Mouse (Mus musculus) E14TG2a.4 (cell line): ENCODE measurements at regions not wholly inside any gene's neighbourhood (a gene's known extent, or its start where the extent isn't known, plus 50 kb on each side); places are given as distances from the start of the nearest gene placed in this dataset.
A peak's percentile ranks its signal among the peaks of the same experiment; 100 is the strongest.

ENCODE experiments used
- H3K27me3 ChIP-seq: 2 replicates; pipeline ENCODE4 v1.6.1; 2014; ENCODE audit warnings: low read length, control low read depth; ENCODE audit not compliant: insufficient read depth
- H3K36me3 ChIP-seq: 2 replicates; pipeline ENCODE4 v1.6.1; 2014; ENCODE audit warnings: low read length, control low read depth; ENCODE audit not compliant: insufficient read depth
- H3K4me1 ChIP-seq: replicated peaks from 2 replicates; pipeline ENCODE4 v1.6.1; 2014; ENCODE audit warnings: low read depth, low read length, control low read depth
- H3K4me3 ChIP-seq: replicated peaks from 2 replicates; pipeline ENCODE4 v1.5.1; 2014; ENCODE audit warnings: mild to moderate bottlenecking, low read length
- H3K9me3 ChIP-seq: 2 replicates; pipeline ENCODE4 v1.6.1; 2014; ENCODE audit warnings: low read length, control low read depth
- CTCF ChIP-seq: conservative IDR thresholded peaks from 2 replicates; pipeline ENCODE4 v1.5.1; 2014; ENCODE audit warnings: low read length
- NANOG ChIP-seq: IDR thresholded peaks from 2 replicates; pipeline ENCODE4 v1.6.1; 2014; ENCODE audit warnings: borderline replicate concordance, low read length, mixed read lengths
- POU5F1 ChIP-seq: IDR thresholded peaks from 2 replicates; pipeline ENCODE4 v1.6.1; 2014; ENCODE audit warnings: low read length, borderline replicate concordance

DNA sequence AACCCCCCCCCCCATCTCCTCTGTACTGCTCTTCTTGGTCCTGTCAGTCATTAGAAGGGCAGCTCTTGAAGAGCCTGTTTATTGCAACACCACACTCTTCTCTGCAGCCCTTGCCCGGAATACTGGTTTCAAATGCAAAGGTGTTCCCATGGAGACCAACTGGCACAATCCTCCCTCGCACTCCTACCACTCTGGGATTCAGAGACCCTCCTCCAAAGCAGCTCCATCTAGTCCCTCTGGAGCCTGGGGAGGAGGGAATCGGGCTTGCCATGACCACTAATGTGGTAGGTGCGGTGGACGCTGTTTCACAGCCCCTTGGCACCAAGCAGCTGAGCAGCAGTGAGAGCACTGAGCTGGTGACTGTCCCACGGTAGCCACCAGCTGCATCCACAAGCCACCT is 83.1 kb downstream of the Stk35 start:
- peaks cover 64% of the 10 kb centered on the region for H3K4me1 ChIP-seq
- no peak for TF ChIP-seq NANOG
- no peak for TF ChIP-seq CTCF
- no peak for TF ChIP-seq POU5F1
- H3K36me3 ChIP-seq: no peaks in the 10 kb centered on the region
- H3K4me3 ChIP-seq: peak overlapping the region; percentile 52
- H3K9me3 ChIP-seq: no peaks in the 10 kb centered on the region; the same call in 1 of the 2 replicates
- no peaks in the 10 kb centered on the region for H3K27me3 ChIP-seq

DNA sequence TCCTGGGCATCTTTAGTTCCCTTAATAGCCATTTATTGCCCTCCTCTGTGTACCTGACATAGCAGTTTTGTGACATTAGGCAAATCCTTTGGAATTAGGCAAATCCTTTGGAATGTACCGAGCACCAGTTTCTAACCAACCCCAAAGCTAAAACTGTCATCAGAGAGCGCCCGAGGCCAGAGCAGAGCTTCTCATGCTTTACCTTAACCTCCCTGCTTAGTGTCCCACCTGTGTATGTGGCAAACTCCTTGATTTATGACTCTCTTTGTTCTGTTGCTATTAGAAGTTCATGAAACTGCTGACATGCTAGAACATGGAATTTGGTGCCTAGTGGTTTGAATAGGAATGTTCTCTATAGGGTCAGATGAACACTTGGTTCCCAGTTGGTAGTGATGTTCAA is 84.0 kb downstream of the Stk35 start:
- Histone ChIP-seq H3K4me1 (peaks cover 61% of the 10 kb centered on the region), H3K27me3 (no peaks in the 10 kb centered on the region), H3K9me3 (no peaks in the 10 kb centered on the region; the same call in 1 of the 2 replicates), H3K4me3 (no peak overlapping the region), H3K36me3 (no peaks in the 10 kb centered on the region)
- TF ChIP-seq CTCF (no peak), POU5F1 (no peak), NANOG (no peak)

- TF ChIP-seq POU5F1: no peak
- no peak for TF ChIP-seq CTCF
- no peak for TF ChIP-seq NANOG
- no peaks in the 10 kb centered on the region; the same call in 1 of the 2 replicates for H3K9me3 ChIP-seq
- H3K4me3 ChIP-seq: no peak overlapping the region
- no peaks in the 10 kb centered on the region for H3K27me3 ChIP-seq
- H3K4me1 ChIP-seq: peaks cover 49% of the 10 kb centered on the region
- H3K36me3 ChIP-seq: no peaks in the 10 kb centered on the region
Observed at GRCm38 (mm10) chr2:129885536-129885935, 85.2 kb downstream of the Stk35 start.

- TF ChIP-seq NANOG: no peak
Observed at GRCm38 (mm10) chr2:129893231-129893630, 92.9 kb downstream of the Stk35 start.

DNA sequence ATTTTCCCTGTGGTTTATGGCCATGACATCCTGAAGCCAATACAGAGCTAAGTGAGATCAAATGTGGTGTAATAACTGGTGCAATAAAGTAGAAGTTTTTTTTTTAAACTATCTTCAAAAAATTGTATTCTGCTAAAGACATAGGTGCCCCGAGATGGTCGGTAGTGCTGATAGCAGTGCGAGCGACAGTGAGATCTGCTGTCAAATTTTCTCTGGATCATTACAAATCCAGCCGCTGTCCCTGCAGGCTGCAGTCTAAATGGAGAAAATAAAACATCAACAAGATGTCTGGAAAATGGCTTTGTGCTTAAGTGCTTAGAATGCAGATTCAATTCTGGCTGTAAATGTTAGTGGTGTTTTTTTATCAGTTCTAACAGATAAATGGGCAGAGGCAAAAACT is 93.5 kb downstream of the Stk35 start:
- Histone ChIP-seq H3K36me3 (no peaks in the 10 kb centered on the region), H3K27me3 (no peaks in the 10 kb centered on the region), H3K4me1 (no peaks in the 10 kb centered on the region), H3K9me3 (peaks cover 4% of the 10 kb centered on the region), H3K4me3 (no peak overlapping the region)
- TF ChIP-seq CTCF: no peak
- no peak for TF ChIP-seq POU5F1
- no peak for TF ChIP-seq NANOG

More at GRCm38 (mm10) chr2:129893231-129893630, 92.9 kb downstream of the Stk35 start:
- Histone ChIP-seq H3K36me3 (no peaks in the 10 kb centered on the region), H3K4me1 (no peaks in the 10 kb centered on the region), H3K9me3 (no peaks in the 10 kb centered on the region), H3K4me3 (no peak overlapping the region), H3K27me3 (no peaks in the 10 kb centered on the region)

DNA sequence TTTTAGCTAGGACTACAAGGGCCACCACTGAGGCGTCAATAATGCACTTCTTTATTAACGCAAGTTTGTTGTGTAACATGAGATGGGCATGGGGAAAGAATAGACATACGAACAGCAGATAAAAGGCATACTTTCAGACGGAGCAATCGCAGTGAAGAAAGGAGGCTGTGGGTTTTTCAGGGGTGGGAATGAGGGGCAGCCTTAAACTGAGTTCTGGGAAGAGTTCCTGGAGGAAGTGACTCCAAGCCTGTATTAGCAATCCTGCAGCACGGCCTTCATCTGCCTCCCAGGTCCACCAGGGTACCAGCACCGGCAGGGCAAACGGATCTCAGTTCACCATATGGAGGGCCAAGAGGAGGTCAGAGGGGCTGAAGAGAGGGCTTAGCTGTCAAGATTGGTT is 94.6 kb downstream of the Stk35 start:
- H3K9me3 ChIP-seq: peaks cover 15% of the 10 kb centered on the region
- H3K4me1 ChIP-seq: no peaks in the 10 kb centered on the region
- no peak overlapping the region for H3K4me3 ChIP-seq

DNA sequence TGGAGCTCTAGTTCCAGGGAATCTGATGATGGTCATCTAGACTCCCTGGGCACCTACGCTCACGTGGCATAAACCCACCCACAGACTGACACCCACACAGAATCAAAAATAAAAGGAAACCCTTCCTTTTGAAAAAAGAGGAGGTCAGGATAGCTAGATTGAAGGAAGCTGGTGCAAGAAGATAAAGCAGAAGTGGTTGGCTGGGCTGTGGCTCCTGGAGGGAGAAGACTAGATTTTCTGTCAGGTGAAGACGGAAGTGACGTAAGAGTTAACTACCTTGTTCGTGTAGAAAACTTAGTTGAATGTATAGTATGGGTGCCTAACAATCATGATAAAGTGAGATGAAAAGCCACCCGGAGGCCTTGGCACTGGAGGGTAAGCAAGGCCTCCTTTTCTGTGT is 95.1 kb downstream of the Stk35 start:
- no peaks in the 10 kb centered on the region for H3K4me1 ChIP-seq
- H3K27me3 ChIP-seq: no peaks in the 10 kb centered on the region
- no peaks in the 10 kb centered on the region for H3K36me3 ChIP-seq
- peaks cover 19% of the 10 kb centered on the region for H3K9me3 ChIP-seq
- TF ChIP-seq POU5F1 (no peak), NANOG (no peak), CTCF (no peak)
- H3K4me3 ChIP-seq: no peak overlapping the region

More for the DNA sequence above, 94.6 kb downstream of the Stk35 start:
- Histone ChIP-seq H3K36me3 (no peaks in the 10 kb centered on the region), H3K27me3 (no peaks in the 10 kb centered on the region)
- TF ChIP-seq POU5F1 (no peak), NANOG (no peak), CTCF (no peak)

GRCm38 (mm10) chr2:129896696-129897095 is 96.4 kb downstream of the Stk35 start:
- H3K4me1 ChIP-seq: no peaks in the 10 kb centered on the region
- no peak overlapping the region for H3K4me3 ChIP-seq
- no peaks in the 10 kb centered on the region for H3K36me3 ChIP-seq
- peaks cover 21% of the 10 kb centered on the region for H3K9me3 ChIP-seq
- no peaks in the 10 kb centered on the region for H3K27me3 ChIP-seq
- no peak for TF ChIP-seq POU5F1
- no peak for TF ChIP-seq NANOG
- TF ChIP-seq CTCF: no peak

DNA sequence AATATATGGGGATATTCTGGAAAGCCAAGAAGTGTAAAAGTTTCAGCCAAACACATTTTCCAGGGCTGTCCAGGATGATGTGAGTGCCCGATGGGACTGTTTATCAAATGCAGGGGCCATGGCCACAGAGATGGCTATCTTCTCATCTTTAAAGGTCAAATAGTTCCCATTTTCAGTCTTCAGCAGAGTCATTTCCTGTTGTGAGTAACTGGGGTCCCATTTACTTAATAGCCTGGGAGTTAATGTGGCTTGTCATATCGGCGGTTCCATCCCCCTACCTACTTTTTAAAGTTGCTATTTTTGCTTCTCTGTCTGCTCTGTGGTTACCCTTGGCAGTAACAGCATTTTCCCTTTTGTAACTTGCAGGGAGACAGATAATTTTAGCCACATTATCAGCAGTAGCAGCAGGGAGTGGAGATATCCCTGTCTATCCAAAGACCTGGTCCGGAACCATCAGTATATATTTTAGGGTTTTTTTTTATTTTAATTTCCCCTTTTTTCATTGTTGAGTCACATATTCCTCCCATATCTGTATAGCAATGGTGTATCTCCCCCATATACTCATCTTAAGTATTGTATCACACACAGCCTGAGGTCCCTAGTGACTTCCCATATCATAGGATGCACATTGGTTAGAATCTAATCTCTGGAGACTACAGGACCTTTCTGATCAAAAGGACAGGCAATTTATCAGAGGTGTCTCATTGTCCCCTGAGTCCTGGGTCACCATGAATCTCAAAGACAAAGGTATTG is 103.2 kb downstream of the Stk35 start:
- Histone ChIP-seq H3K27me3 (no peaks in the 10 kb centered on the region), H3K9me3 (peaks cover 20% of the 10 kb centered on the region), H3K4me3 (no peak overlapping the region), H3K4me1 (peaks cover 2% of the 10 kb centered on the region), H3K36me3 (no peaks in the 10 kb centered on the region)
- TF ChIP-seq POU5F1 (no peak), CTCF (no peak), NANOG (no peak)
